Mouse (Mus musculus): ENCODE data around the gene Prkca. TPM values are rescaled to one million over a fixed set of nuclear protein-coding genes. Genes with fewer than 3 reads are reported as not detected.

Prkca gene
- polyA plus RNA-seq, 1 experiment from 2014 or later, result 9.7 TPM

- Histone ChIP-seq H3K36me3 (no peaks in the 10 kb centered on the region), H3K4me2 (replicated peaks) (no peak overlapping the region), H3K9me3 (replicated peaks) (no peaks in the 10 kb centered on the region), H3K4me3 (replicated peaks) (no peak overlapping the region), H3K27ac (replicated peaks) (no peak overlapping the region), H3K9ac (no peak overlapping the region), H3K4me1 (peaks cover 3% of the 10 kb centered on the region; the same call in 1 of the 2 replicates), H3K27me3 (no peaks in the 10 kb centered on the region)
- ATAC-seq (ENCODE audit: insufficient number of reproducible peaks, low FRiP score, low TSS enrichment, low read depth), result no peak
- 84% methylated on average over 5 of the region's 5 CpGs for WGBS
Measured at GRCm38 (mm10) chr11:108362965-108363364, 19.2 kb upstream of the Prkca start.

GRCm38 (mm10) chr11:108360983-108361382 lies 17.3 kb upstream of the Prkca start:
- Histone ChIP-seq H3K4me1 (peaks cover 3% of the 10 kb centered on the region; the same call in 1 of the 2 replicates), H3K27ac (replicated peaks) (no peak overlapping the region), H3K9me3 (replicated peaks) (no peaks in the 10 kb centered on the region), H3K9ac (no peak overlapping the region), H3K27me3 (no peaks in the 10 kb centered on the region), H3K4me2 (replicated peaks) (no peak overlapping the region), H3K4me3 (replicated peaks) (no peak overlapping the region), H3K36me3 (no peaks in the 10 kb centered on the region)
- ATAC-seq (ENCODE audit: insufficient number of reproducible peaks, low FRiP score, low TSS enrichment, low read depth), result no peak
- WGBS, result 84% methylated on average over 4 of the region's 4 CpGs

GRCm38 (mm10) chr11:108358911-108359310 lies 15.2 kb upstream of the Prkca start:
- 84% methylated on average over 6 of the region's 6 CpGs for WGBS
- no peak for ATAC-seq (ENCODE audit: insufficient number of reproducible peaks, low FRiP score, low TSS enrichment, low read depth)
- no peaks in the 10 kb centered on the region for H3K9me3 ChIP-seq (replicated peaks)
- H3K4me3 ChIP-seq (replicated peaks), result no peak overlapping the region
- H3K4me1 ChIP-seq, result no peaks in the 10 kb centered on the region
- H3K9ac ChIP-seq, result no peak overlapping the region
- H3K27ac ChIP-seq (replicated peaks), result no peak overlapping the region
- no peaks in the 10 kb centered on the region for H3K27me3 ChIP-seq
- H3K4me2 ChIP-seq (replicated peaks), result no peak overlapping the region
- no peaks in the 10 kb centered on the region for H3K36me3 ChIP-seq

- 70% methylated on average over 4 of the region's 4 CpGs for WGBS
- Histone ChIP-seq H3K9me3 (replicated peaks) (no peaks in the 10 kb centered on the region), H3K4me3 (replicated peaks) (no peak overlapping the region), H3K9ac (no peak overlapping the region), H3K27ac (replicated peaks) (no peak overlapping the region), H3K27me3 (no peaks in the 10 kb centered on the region), H3K4me1 (no peaks in the 10 kb centered on the region), H3K4me2 (replicated peaks) (no peak overlapping the region), H3K36me3 (no peaks in the 10 kb centered on the region)
- no peak for ATAC-seq (ENCODE audit: insufficient number of reproducible peaks, low FRiP score, low TSS enrichment, low read depth)
Measured at GRCm38 (mm10) chr11:108356020-108356419, 12.3 kb upstream of the Prkca start.

- Histone ChIP-seq H3K36me3 (no peaks in the 10 kb centered on the region), H3K4me2 (replicated peaks) (no peak overlapping the region), H3K27me3 (no peaks in the 10 kb centered on the region), H3K9ac (no peak overlapping the region), H3K4me1 (no peaks in the 10 kb centered on the region), H3K9me3 (replicated peaks) (no peaks in the 10 kb centered on the region), H3K27ac (replicated peaks) (no peak overlapping the region), H3K4me3 (replicated peaks) (no peak overlapping the region)
- 86% methylated on average over 10 of the region's 10 CpGs for WGBS
- no peak for ATAC-seq (ENCODE audit: insufficient number of reproducible peaks, low FRiP score, low TSS enrichment, low read depth)
Measured at GRCm38 (mm10) chr11:108352842-108353388, 9.2 kb upstream of the Prkca start.

GRCm38 (mm10) chr11:108350799-108351198 lies 7.1 kb upstream of the Prkca start:
- whole genome bisulfite sequencing, result 85% methylated on average over 4 of the region's 4 CpGs

GRCm38 (mm10) chr11:108345321-108345720 lies 1.6 kb upstream of the Prkca start:
- no peak overlapping the region for H3K4me3 ChIP-seq (replicated peaks)
- no peak overlapping the region for H3K27ac ChIP-seq (replicated peaks)
- peaks cover 22% of the 10 kb centered on the region for H3K4me1 ChIP-seq
- H3K9me3 ChIP-seq (replicated peaks), result no peaks in the 10 kb centered on the region
- no peak overlapping the region for H3K4me2 ChIP-seq (replicated peaks)
- 78% methylated on average over 2 of the region's 2 CpGs for WGBS
- H3K27me3 ChIP-seq, result no peaks in the 10 kb centered on the region
- H3K36me3 ChIP-seq, result no peaks in the 10 kb centered on the region
- no peak overlapping the region for H3K9ac ChIP-seq
- no peak for ATAC-seq (ENCODE audit: insufficient number of reproducible peaks, low FRiP score, low TSS enrichment, low read depth)

More at GRCm38 (mm10) chr11:108350799-108351198, 7.1 kb upstream of the Prkca start:
- H3K4me1 ChIP-seq, result no peaks in the 10 kb centered on the region
- H3K27ac ChIP-seq (replicated peaks), result no peak overlapping the region
- H3K9ac ChIP-seq, result no peak overlapping the region
- no peak for ATAC-seq (ENCODE audit: insufficient number of reproducible peaks, low FRiP score, low TSS enrichment, low read depth)
- H3K4me2 ChIP-seq (replicated peaks), result no peak overlapping the region
- H3K4me3 ChIP-seq (replicated peaks), result no peak overlapping the region
- no peaks in the 10 kb centered on the region for H3K27me3 ChIP-seq
- no peaks in the 10 kb centered on the region for H3K9me3 ChIP-seq (replicated peaks)
- no peaks in the 10 kb centered on the region for H3K36me3 ChIP-seq

- H3K36me3 ChIP-seq, result 0 out of 2 replicates have a peak, but pooled peaks cover 1% of the 10 kb centered on the region
- 56% methylated on average over 8 of the region's 8 CpGs for WGBS
- no peaks in the 10 kb centered on the region for H3K27me3 ChIP-seq
- H3K9me3 ChIP-seq (replicated peaks), result no peaks in the 10 kb centered on the region
- peak overlapping the region; percentile 94 for H3K4me2 ChIP-seq (replicated peaks)
- no peak for ATAC-seq (ENCODE audit: insufficient number of reproducible peaks, low FRiP score, low TSS enrichment, low read depth)
- no peak overlapping the region for H3K9ac ChIP-seq
- peak overlapping the region; percentile 77; the same call in 1 of the 2 replicates for H3K4me3 ChIP-seq (replicated peaks)
- H3K4me1 ChIP-seq, result peaks cover 22% of the 10 kb centered on the region
- no peak overlapping the region for H3K27ac ChIP-seq (replicated peaks)
Measured at GRCm38 (mm10) chr11:108344759-108345158, 1.0 kb upstream of the Prkca start.

GRCm38 (mm10) chr11:108342781-108343768 lies 653 bp downstream of the Prkca start, which contains the start of gene Apoh:
Gene Apoh (plus strand): TSS chr11:108343354.
- H3K4me3 ChIP-seq (replicated peaks), result peak within 1 kb of the TSS; percentile 77
- H3K9ac ChIP-seq, result peak within 1 kb of the TSS; percentile 70
- 0 out of 2 replicates have a peak, but pooled peaks have one; percentile 0 for ATAC-seq (ENCODE audit: insufficient number of reproducible peaks, low FRiP score, low TSS enrichment, low read depth)
- under 1% methylated on average over 75 of the region's 75 CpGs for WGBS
- H3K36me3 ChIP-seq, result 0 out of 2 replicates have a peak, but pooled peaks cover 3% of the 10 kb centered on the region
- no peaks in the 10 kb centered on the region for H3K9me3 ChIP-seq (replicated peaks)
- peak within 1 kb of the TSS; percentile 78 for H3K27ac ChIP-seq (replicated peaks)
- H3K4me2 ChIP-seq (replicated peaks), result peak within 1 kb of the TSS; percentile 94
- H3K4me1 ChIP-seq, result peaks cover 22% of the 10 kb centered on the region
- H3K27me3 ChIP-seq, result no peaks in the 10 kb centered on the region

GRCm38 (mm10) chr11:108341783-108342182 lies 1.9 kb downstream of the Prkca start:
- H3K9me3 ChIP-seq (replicated peaks), result no peaks in the 10 kb centered on the region
- no peak overlapping the region for H3K27ac ChIP-seq (replicated peaks)
- 39% methylated on average over 8 of the region's 8 CpGs for WGBS
- peaks cover 22% of the 10 kb centered on the region for H3K4me1 ChIP-seq
- H3K4me3 ChIP-seq (replicated peaks), result peak overlapping the region; percentile 77
- no peak overlapping the region for H3K9ac ChIP-seq
- H3K27me3 ChIP-seq, result no peaks in the 10 kb centered on the region
- H3K4me2 ChIP-seq (replicated peaks), result peak overlapping the region; percentile 94
- no peak for ATAC-seq (ENCODE audit: insufficient number of reproducible peaks, low FRiP score, low TSS enrichment, low read depth)
- H3K36me3 ChIP-seq, result 0 out of 2 replicates have a peak, but pooled peaks cover 3% of the 10 kb centered on the region

GRCm38 (mm10) chr11:108340293-108340692 lies 3.4 kb downstream of the Prkca start:
- WGBS, result 83% methylated on average over 4 of the region's 4 CpGs
- Histone ChIP-seq H3K27ac (replicated peaks) (no peak overlapping the region), H3K9me3 (replicated peaks) (no peaks in the 10 kb centered on the region), H3K4me1 (peaks cover 25% of the 10 kb centered on the region), H3K36me3 (0 out of 2 replicates have a peak, but pooled peaks cover 3% of the 10 kb centered on the region), H3K9ac (no peak overlapping the region), H3K4me3 (replicated peaks) (no peak overlapping the region), H3K4me2 (replicated peaks) (no peak overlapping the region), H3K27me3 (no peaks in the 10 kb centered on the region)
- ATAC-seq (ENCODE audit: insufficient number of reproducible peaks, low FRiP score, low TSS enrichment, low read depth), result no peak
